Mouse (Mus musculus) stomach, postnatal 0 days (tissue): ENCODE measurements at regions not wholly inside any gene's neighbourhood (a gene's known extent, or its start where the extent isn't known, plus 50 kb on each side); places are given as distances from the start of the nearest gene placed in this dataset.

Experiments used
- CTCF ChIP-seq: IDR thresholded peaks from 2 replicates; pipeline ENCODE4 v1.5.1; 2016; ENCODE audit warnings: antibody characterized with exemption, low read depth, mild to moderate bottlenecking, moderate library complexity
- EP300 ChIP-seq: optimal IDR thresholded peaks from 2 replicates; pipeline ENCODE3; 2016; ENCODE audit warnings: antibody characterized with exemption

DNA sequence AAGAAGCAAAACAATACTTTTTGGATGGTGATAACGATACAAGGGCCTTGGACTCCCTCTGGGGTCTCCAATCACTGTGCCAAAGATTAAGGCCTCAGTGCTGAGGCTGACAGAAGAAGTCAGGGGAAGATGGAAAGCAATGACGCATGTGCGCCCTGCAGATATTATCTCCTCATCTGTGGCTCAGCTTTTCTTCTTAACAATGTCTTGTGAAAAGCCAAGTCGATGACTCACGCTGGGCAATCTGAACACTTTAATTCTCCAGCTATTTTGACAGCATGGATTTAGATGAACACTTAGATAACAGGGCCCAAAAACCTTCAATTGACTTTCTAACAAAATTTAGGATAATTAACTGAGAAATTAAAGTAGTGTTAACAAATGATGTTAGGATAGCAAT is 155.7 kb upstream of the Cxcl12 start:
- TF ChIP-seq EP300 (no peak), CTCF (no peak)
